Mouse (Mus musculus): Measurements from ENCODE around the gene Plcb2. TPM values are rescaled to one million over a fixed set of nuclear protein-coding genes. Genes with fewer than 3 reads are reported as not detected.
A peak's percentile ranks its signal among the peaks of the same experiment; 100 is the strongest.

Plcb2 gene
- polyA plus RNA-seq, 1 experiment from 2014 or later, result 1.1 TPM

DNA sequence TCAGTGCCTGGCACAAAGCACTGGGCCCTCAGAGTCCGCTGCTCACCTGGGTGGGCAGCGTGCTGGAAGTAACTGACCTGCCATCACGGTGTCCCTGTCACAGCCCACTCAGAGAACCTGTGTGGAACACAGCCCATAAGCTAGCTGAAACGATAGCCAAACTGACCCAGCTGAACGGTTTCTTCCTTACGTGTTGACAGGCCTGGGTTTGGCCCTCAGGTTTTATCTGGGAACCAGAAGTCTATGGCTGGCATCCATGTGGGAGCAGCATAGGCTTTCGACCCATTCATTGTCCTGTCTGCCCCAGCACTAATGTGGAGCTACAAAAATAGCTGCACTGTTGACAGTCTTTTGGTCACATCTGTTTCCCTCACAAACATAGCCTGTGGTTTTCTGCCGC, 22.2 kb upstream of the Plcb2 start:
- 56% methylated on average over 8 of the region's 8 CpGs for WGBS
- no peak for ATAC-seq (ENCODE audit: insufficient number of reproducible peaks, low FRiP score, low TSS enrichment, low read depth)
- Histone ChIP-seq H3K4me1 (peaks cover 49% of the 10 kb centered on the region), H3K9me3 (replicated peaks) (no peaks in the 10 kb centered on the region), H3K27me3 (no peaks in the 10 kb centered on the region), H3K36me3 (no peaks in the 10 kb centered on the region), H3K4me3 (replicated peaks) (no peak overlapping the region), H3K4me2 (replicated peaks) (no peak overlapping the region), H3K27ac (replicated peaks) (0 out of 2 replicates have a peak overlapping the region, but pooled peaks have one; percentile 35), H3K9ac (no peak overlapping the region)

DNA sequence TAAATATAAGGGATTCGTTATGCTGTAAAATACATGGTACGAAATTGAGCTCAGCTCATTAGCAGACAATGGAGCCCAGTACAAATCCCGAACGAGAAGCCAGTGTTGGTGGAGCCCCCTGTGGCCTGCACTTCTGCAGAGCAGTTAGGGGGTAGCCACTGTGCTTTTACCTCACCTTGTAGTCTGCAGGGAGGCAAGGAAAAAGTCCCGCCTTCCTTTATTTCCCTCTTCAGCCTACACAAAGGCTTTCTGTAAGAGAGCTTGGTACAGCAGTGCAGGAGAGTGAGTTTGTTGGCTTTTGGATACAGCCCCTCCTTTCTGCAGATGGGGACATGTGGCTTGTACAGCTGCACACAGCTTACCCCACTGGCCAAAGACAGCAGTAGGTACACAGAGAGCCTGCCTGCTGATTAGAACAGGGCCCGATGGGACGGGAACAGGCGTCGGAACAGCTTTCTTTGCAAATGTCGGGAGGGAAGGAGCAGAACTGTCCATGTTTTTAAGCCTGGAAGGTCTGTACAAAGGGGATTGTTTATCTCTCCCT, 21.2 kb upstream of the Plcb2 start:
- Histone ChIP-seq H3K4me1 (peaks cover 58% of the 10 kb centered on the region), H3K4me3 (replicated peaks) (no peak overlapping the region)

DNA sequence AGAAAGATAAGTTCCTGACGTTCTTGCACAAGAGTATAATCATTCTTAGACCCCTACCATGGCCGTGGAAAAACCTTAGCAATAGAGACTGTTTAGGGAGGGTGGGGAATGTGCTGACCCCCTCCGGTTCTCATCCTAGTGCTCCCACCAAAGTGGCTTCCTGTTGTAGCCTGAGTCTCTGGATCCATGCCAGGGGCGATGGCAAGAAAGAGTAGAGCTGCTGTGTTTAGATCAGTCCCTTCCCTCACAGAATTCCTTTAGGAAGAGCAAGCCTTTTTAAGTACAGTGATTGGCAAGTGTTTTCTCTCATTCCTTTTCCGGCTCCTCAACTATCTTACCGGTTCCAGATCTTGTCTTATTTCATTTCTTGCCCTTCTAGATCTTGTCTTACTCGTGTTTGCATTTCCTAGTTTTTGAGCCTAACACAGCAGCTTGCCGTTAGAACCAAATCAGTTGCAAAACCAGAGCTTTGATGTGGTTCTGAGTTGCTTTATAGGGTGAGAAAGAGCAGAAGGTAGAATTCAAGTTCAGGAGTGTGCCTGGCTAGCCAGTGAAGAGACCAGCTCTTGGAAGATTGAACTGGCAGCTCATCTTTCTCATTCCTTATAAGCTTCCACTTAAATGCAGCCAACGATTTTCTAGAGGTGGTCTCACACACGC, 19.2 kb upstream of the Plcb2 start:
- Histone ChIP-seq H3K9ac (no peak overlapping the region), H3K27me3 (peaks cover 12% of the 10 kb centered on the region), H3K4me1 (peaks cover 55% of the 10 kb centered on the region), H3K36me3 (no peaks in the 10 kb centered on the region), H3K27ac (replicated peaks) (no peak overlapping the region), H3K4me3 (replicated peaks) (peak overlapping the region; percentile 74), H3K4me2 (replicated peaks) (peak overlapping the region; percentile 97), H3K9me3 (replicated peaks) (no peaks in the 10 kb centered on the region)
- WGBS, result 23% methylated on average over 10 of the region's 10 CpGs
- ATAC-seq (ENCODE audit: insufficient number of reproducible peaks, low FRiP score, low TSS enrichment, low read depth), result no peak

More for the DNA sequence above, 21.2 kb upstream of the Plcb2 start:
- H3K27ac ChIP-seq (replicated peaks), result no peak overlapping the region
- no peaks in the 10 kb centered on the region for H3K9me3 ChIP-seq (replicated peaks)
- ATAC-seq (ENCODE audit: insufficient number of reproducible peaks, low FRiP score, low TSS enrichment, low read depth), result no peak
- WGBS, result 42% methylated on average over 10 of the region's 10 CpGs
- no peak overlapping the region for H3K4me2 ChIP-seq (replicated peaks)
- H3K27me3 ChIP-seq, result peaks cover 4% of the 10 kb centered on the region
- 0 out of 2 replicates have a peak overlapping the region, but pooled peaks have one; percentile 18 for H3K9ac ChIP-seq
- no peaks in the 10 kb centered on the region for H3K36me3 ChIP-seq

DNA sequence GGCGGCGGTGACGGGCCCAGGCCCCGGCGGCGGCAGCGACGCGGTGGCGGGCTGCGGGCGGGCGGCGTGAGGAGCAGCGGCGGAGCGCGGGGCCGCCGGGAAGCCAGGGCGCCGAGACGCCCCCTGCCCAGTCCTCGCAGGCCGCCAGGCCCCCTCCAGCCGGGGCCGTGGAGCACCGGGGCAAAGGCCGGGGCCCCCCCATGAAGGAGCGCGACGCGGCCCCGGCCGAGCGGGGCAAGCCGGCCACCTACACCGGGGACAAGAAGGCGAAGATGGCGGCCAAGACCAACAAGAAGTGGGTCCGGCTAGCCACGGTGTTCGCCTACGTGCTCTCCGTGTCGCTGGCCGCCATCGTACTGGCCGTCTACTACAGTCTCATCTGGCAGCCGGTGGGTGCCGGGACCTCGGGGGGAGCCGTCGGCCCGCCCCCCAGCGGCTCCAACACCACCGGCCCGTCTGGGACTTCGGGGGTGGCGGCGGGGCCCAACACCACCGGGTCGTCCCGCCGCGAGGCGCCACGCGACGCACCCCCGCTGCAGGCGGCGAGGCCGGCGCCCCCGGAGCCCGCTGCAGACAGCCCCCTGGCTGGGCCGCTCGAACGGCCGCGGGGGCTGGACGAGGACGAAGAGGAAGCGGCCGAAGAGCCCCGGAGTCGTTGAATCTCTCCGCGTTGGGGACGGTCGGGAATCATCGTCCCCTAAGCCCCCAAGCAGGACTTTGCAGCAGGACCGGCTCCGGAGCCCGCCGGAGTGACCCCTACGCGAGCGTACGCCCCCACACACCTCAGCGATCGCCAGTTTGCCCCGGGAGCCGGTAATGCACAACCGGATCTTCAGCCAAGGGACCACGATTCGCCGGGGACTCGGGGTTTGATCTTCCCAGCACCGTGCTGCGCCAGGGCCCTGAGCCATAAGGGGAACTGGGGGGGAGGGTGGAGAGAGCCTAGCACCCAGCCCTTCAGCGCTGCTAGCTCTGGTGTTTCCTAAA, 18.0 kb upstream of the Plcb2 start:
- Histone ChIP-seq H3K27me3 (peaks cover 18% of the 10 kb centered on the region), H3K9ac (peak overlapping the region; percentile 66), H3K4me3 (replicated peaks) (peak overlapping the region; percentile 74), H3K4me1 (peaks cover 47% of the 10 kb centered on the region), H3K36me3 (no peaks in the 10 kb centered on the region), H3K9me3 (replicated peaks) (no peaks in the 10 kb centered on the region), H3K4me2 (replicated peaks) (peak overlapping the region; percentile 97), H3K27ac (replicated peaks) (no peak overlapping the region)
- under 1% methylated on average over 113 of the region's 113 CpGs for WGBS
- ATAC-seq (ENCODE audit: insufficient number of reproducible peaks, low FRiP score, low TSS enrichment, low read depth), result peak; percentile 16; the same call in 1 of the 2 replicates

DNA sequence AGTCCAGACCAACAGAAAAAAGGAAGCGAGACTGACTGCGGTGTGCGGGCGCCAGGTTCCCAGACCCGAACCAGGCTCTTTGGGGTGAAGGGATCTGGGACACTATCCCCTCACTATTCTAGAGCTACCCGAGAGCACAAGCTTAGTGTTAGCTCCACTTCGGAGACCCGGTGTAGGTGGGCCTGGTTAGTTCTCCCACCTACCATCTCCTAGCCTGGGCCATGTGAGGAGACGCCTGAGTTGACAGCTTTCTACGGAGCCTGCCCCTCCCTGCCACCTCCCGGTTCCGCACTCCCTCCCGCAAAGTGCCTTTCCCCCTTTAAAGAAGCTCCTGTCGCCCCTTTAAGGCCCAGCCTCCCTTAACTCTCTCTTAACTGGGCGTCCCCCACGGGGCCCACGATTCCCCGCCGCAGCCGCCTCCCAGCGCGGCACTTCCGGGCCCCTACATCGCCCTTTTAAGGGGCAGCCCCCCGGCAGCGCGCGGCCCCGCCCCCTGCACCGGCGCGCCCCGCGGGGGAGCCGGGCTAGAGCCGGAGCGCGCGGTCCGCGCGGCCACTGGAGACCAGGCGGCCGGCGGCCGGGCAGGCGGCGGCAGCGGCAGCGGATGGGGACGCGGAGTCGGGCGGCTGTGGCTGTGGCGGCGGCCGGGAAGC, 17.1 kb upstream of the Plcb2 start, which contains the start of gene Inafm2:
Inafm2 (plus strand) TSS at position 527 of the 653 bp plus-strand sequence.
- Histone ChIP-seq H3K36me3 (no peaks in the 10 kb centered on the region), H3K4me2 (replicated peaks) (peak within 1 kb of the TSS; percentile 97), H3K9ac (peak within 1 kb of the TSS; percentile 66), H3K27me3 (peaks cover 18% of the 10 kb centered on the region), H3K27ac (replicated peaks) (no peak within 1 kb of the TSS), H3K9me3 (replicated peaks) (no peaks in the 10 kb centered on the region), H3K4me1 (peaks cover 41% of the 10 kb centered on the region), H3K4me3 (replicated peaks) (peak within 1 kb of the TSS; percentile 74)
- WGBS, result under 1% methylated on average over 51 of the region's 57 CpGs
- ATAC-seq (ENCODE audit: insufficient number of reproducible peaks, low FRiP score, low TSS enrichment, low read depth), result peak; percentile 89

DNA sequence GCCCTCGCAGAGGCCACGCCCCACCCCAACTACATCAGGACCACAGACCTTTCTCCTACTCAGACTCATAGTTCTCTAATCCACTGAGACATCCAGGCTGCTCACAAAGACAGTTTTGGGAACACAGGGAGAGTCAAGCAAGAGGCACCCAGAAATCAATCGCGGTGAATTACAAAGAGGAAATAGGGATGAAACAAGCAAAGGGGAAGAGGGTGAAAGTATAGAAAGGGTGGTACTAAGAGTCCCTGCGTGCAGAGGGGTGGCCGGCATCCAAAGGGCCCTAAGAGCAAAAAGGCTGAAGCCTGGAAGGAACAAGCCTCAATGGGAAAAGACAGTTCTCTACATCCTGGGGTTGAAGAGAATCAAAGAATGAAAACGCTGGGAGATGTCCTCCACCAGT, 16.4 kb upstream of the Plcb2 start:
- no peak overlapping the region for H3K27ac ChIP-seq (replicated peaks)
- no peak for ATAC-seq (ENCODE audit: insufficient number of reproducible peaks, low FRiP score, low TSS enrichment, low read depth)
- H3K4me2 ChIP-seq (replicated peaks), result peak overlapping the region; percentile 97
- no peak overlapping the region for H3K9ac ChIP-seq
- 8% methylated on average over 7 of the region's 7 CpGs for WGBS
- peaks cover 18% of the 10 kb centered on the region for H3K27me3 ChIP-seq
- peak overlapping the region; percentile 74; the same call in 1 of the 2 replicates for H3K4me3 ChIP-seq (replicated peaks)
- no peaks in the 10 kb centered on the region for H3K9me3 ChIP-seq (replicated peaks)
- peaks cover 35% of the 10 kb centered on the region for H3K4me1 ChIP-seq
- no peaks in the 10 kb centered on the region for H3K36me3 ChIP-seq

DNA sequence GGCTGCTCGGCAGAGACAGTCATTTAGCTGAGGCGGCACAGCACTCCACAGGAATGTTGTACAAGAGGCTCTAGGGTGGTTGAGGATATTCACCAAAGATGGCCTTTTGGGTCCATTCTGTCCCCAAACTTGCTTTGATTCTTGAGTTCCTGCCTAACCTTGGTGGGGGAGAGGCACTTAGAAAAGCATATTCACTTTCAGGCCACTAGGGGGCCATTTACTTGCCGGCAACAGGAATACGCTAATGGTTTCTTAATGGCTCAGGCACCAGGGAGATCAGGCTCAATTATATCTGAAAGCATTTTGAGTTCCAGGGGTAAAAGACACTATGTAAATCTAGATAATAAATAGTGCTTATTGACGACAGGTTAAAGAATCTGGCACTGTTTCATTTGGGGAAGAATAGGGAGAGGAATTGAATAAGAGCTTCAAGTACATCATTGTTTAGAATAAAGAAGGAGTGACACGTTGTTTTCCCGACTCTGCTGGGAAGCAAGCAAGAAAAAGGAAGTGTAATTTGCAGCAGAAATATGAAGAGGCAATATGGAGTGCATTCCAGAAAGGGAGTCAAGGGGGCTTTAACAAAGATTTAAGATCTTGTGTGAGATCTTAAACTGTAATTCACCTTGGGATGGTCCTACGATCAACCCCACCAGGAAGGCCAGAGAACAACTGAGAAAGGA, 15.2 kb upstream of the Plcb2 start:
- Histone ChIP-seq H3K9me3 (replicated peaks) (no peaks in the 10 kb centered on the region), H3K27me3 (peaks cover 18% of the 10 kb centered on the region), H3K9ac (no peak overlapping the region), H3K4me3 (replicated peaks) (no peak overlapping the region), H3K4me1 (peaks cover 25% of the 10 kb centered on the region), H3K36me3 (no peaks in the 10 kb centered on the region), H3K27ac (replicated peaks) (no peak overlapping the region), H3K4me2 (replicated peaks) (no peak overlapping the region)
- 25% methylated on average over 8 of the region's 8 CpGs for WGBS
- no peak for ATAC-seq (ENCODE audit: insufficient number of reproducible peaks, low FRiP score, low TSS enrichment, low read depth)

DNA sequence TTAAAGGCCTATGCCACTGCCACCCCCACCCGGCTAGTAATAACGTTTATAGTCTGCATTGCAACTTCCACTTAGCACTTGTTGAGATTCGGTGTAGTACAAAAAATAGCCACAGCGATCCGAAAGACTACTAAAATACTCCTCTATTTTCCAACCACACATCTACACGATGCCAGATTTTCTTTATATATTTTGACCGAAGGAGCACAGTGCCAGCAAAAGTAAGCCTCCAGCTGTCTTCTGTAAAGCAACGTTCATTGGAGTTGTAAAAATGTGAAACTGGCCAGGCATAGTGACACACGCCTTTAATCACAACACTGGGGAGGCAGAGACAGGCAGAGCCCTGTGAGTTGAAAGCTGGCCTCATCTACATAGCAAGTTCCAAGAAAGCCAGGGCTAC, 12.9 kb upstream of the Plcb2 start:
- WGBS, result 59% methylated on average over 9 of the region's 9 CpGs
- no peak for ATAC-seq (ENCODE audit: insufficient number of reproducible peaks, low FRiP score, low TSS enrichment, low read depth)
- Histone ChIP-seq H3K4me2 (replicated peaks) (no peak overlapping the region), H3K9me3 (replicated peaks) (no peaks in the 10 kb centered on the region), H3K9ac (no peak overlapping the region), H3K36me3 (no peaks in the 10 kb centered on the region), H3K4me3 (replicated peaks) (no peak overlapping the region), H3K27ac (replicated peaks) (no peak overlapping the region), H3K27me3 (peaks cover 18% of the 10 kb centered on the region), H3K4me1 (peaks cover 10% of the 10 kb centered on the region; the same call in 1 of the 2 replicates)

DNA sequence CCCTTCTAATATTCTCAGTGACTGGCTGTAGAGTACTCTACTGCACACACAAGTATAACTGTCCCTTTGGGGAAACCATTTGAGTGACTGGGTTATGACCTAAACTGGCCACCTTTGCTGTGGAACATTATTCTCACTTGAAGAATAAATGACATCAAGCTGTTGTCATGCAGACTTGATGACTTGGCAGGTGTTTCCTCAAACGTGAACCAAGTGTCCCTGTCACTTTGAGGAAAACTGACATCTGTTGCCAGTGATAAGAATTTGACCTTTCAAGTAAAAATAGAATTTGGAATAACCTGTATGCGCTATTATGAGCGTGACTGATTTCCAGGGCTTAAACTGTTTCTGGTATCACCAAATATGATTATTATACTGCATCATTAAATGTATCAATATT, 12.1 kb upstream of the Plcb2 start:
- Histone ChIP-seq H3K27ac (replicated peaks) (no peak overlapping the region), H3K36me3 (no peaks in the 10 kb centered on the region), H3K9ac (no peak overlapping the region), H3K4me3 (replicated peaks) (no peak overlapping the region), H3K9me3 (replicated peaks) (no peaks in the 10 kb centered on the region), H3K4me2 (replicated peaks) (no peak overlapping the region), H3K4me1 (peaks cover 7% of the 10 kb centered on the region; the same call in 1 of the 2 replicates), H3K27me3 (peaks cover 18% of the 10 kb centered on the region)
- 58% methylated on average over 3 of the region's 3 CpGs for WGBS
- ATAC-seq (ENCODE audit: insufficient number of reproducible peaks, low FRiP score, low TSS enrichment, low read depth), result no peak

DNA sequence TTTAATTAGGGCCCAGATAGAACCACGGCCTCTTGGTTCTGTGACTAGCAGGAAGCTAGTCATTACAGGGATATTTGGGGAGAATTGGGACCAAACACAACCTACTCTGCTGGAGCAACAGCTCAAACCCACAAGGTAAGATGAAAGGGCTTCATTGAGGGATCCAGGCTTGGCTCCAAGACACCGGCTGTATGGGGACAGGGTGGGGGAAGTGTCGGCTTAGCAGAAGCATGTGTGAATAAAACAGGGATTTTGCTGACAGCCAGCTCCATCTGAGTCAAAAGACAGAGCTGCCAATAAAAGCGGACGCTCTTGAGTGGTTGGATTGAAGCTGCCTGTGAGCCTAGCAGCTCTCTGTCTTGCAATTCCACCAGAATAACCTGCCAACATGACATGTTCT, 5.1 kb upstream of the Plcb2 start:
- 46% methylated on average over 5 of the region's 5 CpGs for WGBS
- no peaks in the 10 kb centered on the region for H3K9me3 ChIP-seq (replicated peaks)
- no peak overlapping the region for H3K9ac ChIP-seq
- H3K4me2 ChIP-seq (replicated peaks), result no peak overlapping the region
- H3K27me3 ChIP-seq, result peaks cover 5% of the 10 kb centered on the region; the same call in 1 of the 2 replicates
- no peak for ATAC-seq (ENCODE audit: insufficient number of reproducible peaks, low FRiP score, low TSS enrichment, low read depth)
- H3K36me3 ChIP-seq, result no peaks in the 10 kb centered on the region
- H3K27ac ChIP-seq (replicated peaks), result no peak overlapping the region
- peaks cover 21% of the 10 kb centered on the region for H3K4me1 ChIP-seq
- H3K4me3 ChIP-seq (replicated peaks), result no peak overlapping the region

Data from embryonic facial prominence, embryonic 15.5 days (tissue).